22 mouse cellular contexts compared by ENCODE assay signal in the genomic region with DNA sequence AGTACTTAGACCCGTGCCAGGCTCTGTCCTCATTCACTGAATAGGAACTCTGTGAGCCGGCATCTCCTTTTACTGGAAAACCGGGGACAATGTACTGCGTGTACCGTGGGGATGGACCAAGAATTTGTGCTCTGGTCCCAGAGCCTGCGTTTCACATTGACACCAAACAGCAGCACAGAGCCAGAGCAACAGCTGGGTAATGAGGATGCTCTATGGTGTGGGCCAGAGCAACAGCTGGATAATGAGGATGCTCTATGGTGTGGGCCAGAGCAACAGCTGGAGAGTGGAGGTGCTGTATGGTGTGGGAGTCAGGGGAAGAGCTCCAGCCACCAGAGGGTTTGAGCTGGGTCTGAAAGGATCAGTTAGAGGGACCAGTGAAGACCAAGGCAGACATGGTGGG.
DNase-seq lines count a peak whose midpoint lies in the region; ATAC-seq lines count a peak whose summit lies in the region.
"Had no signal": no experiment of that assay in that cellular context is flagged by ENCODE, and none has a peak within 500 bp of the region (broad histone marks: within the 10 kb centered on the region; RNA-seq: fewer than 3 reads in every experiment).

No protein-coding gene starts in this region.

- WGBS in hindbrain, embryonic 16.5 days: 65% methylated on average over 6 of the region's 6 CpGs
- WGBS in hindbrain, embryonic 14.5 days: 84% methylated on average over 6 of the region's 6 CpGs
- WGBS in midbrain, embryonic 16.5 days: 91% methylated on average over 6 of the region's 6 CpGs
- WGBS in midbrain, embryonic 10.5 days: 91% methylated on average over 6 of the region's 6 CpGs
- 86% methylated on average over 6 of the region's 6 CpGs for WGBS in stomach, embryonic 14.5 days

- H3K27ac ChIP-seq in hindbrain, embryonic 16.5 days (ENCODE audit: low read depth, low read length): no peak overlapping the region
- H3K27ac ChIP-seq in hindbrain, embryonic 14.5 days: no peak overlapping the region
- H3K27ac ChIP-seq in midbrain, embryonic 16.5 days (ENCODE audit: low read length): no peak overlapping the region
- no peak overlapping the region for H3K27ac ChIP-seq in midbrain, embryonic 10.5 days (replicated peaks)
- H3K27ac ChIP-seq in stomach, embryonic 14.5 days (ENCODE audit: low read length): no peak overlapping the region
- H3K27ac ChIP-seq: gastrocnemius, adult 2 months; left cerebral cortex, adult 2 months; limb, embryonic 12.5 days; liver, embryonic 14.5 days; midbrain, embryonic 12.5 days had no signal

- intact Hi-C loops in heart, postnatal 25 days (cut with DNase I): no loop called here

- H3K27me3 ChIP-seq in hindbrain, embryonic 16.5 days (replicated peaks; ENCODE audit: control insufficient read depth, insufficient read depth, low read length): no peaks in the 10 kb centered on the region
- no peaks in the 10 kb centered on the region for H3K27me3 ChIP-seq in hindbrain, embryonic 14.5 days (ENCODE audit: control insufficient read depth, insufficient read depth, low read length)
- H3K27me3 ChIP-seq in midbrain, embryonic 16.5 days (ENCODE audit: control insufficient read depth, insufficient read depth, low read depth, low read length): no peaks in the 10 kb centered on the region
- no peaks in the 10 kb centered on the region for H3K27me3 ChIP-seq in midbrain, embryonic 10.5 days (ENCODE audit: low read depth, poor library complexity, severe bottlenecking)
- no peaks in the 10 kb centered on the region for H3K27me3 ChIP-seq in stomach, embryonic 14.5 days (ENCODE audit: control insufficient read depth, insufficient read depth, low read length)
- H3K27me3 ChIP-seq: limb, embryonic 12.5 days had no signal

- no peak overlapping the region for H3K4me2 ChIP-seq in hindbrain, embryonic 16.5 days (ENCODE audit: low read length)
- H3K4me2 ChIP-seq in hindbrain, embryonic 14.5 days (replicated peaks): no peak overlapping the region
- no peak overlapping the region for H3K4me2 ChIP-seq in midbrain, embryonic 16.5 days (ENCODE audit: low read length)
- no peak overlapping the region for H3K4me2 ChIP-seq in stomach, embryonic 14.5 days (replicated peaks; ENCODE audit: low read depth, low read length)
- H3K4me2 ChIP-seq: limb, embryonic 12.5 days; midbrain, embryonic 12.5 days had no signal

- H3K9ac ChIP-seq in hindbrain, embryonic 16.5 days (ENCODE audit: low read depth, low read length): no peak overlapping the region
- H3K9ac ChIP-seq in hindbrain, embryonic 14.5 days: no peak overlapping the region
- H3K9ac ChIP-seq in midbrain, embryonic 16.5 days (ENCODE audit: low read depth, low read length): no peak overlapping the region
- H3K9ac ChIP-seq in stomach, embryonic 14.5 days (replicated peaks; ENCODE audit: low read depth, low read length): no peak overlapping the region
- H3K9ac ChIP-seq: limb, embryonic 12.5 days; liver, embryonic 14.5 days; midbrain, embryonic 12.5 days had no signal

- no peaks in the 10 kb centered on the region for H3K36me3 ChIP-seq in hindbrain, embryonic 16.5 days (ENCODE audit: control insufficient read depth, insufficient read depth, low read length)
- H3K36me3 ChIP-seq in hindbrain, embryonic 14.5 days (replicated peaks; ENCODE audit: control insufficient read depth, insufficient read depth): no peaks in the 10 kb centered on the region
- no peaks in the 10 kb centered on the region for H3K36me3 ChIP-seq in midbrain, embryonic 16.5 days (ENCODE audit: control insufficient read depth, insufficient read depth, low read length)
- H3K36me3 ChIP-seq in midbrain, embryonic 10.5 days: no peaks in the 10 kb centered on the region
- no peaks in the 10 kb centered on the region for H3K36me3 ChIP-seq in stomach, embryonic 14.5 days (ENCODE audit: control insufficient read depth, insufficient read depth, low read length)
- H3K36me3 ChIP-seq: G1E; limb, embryonic 12.5 days; midbrain, embryonic 12.5 days had no signal

- peak; percentile 18; the same call in 1 of the 2 replicates for ATAC-seq in hindbrain, embryonic 16.5 days
- ATAC-seq in hindbrain, embryonic 14.5 days (ENCODE audit: low FRiP score): no peak
- ATAC-seq in midbrain, embryonic 16.5 days: peak; percentile 39; the same call in 1 of the 2 replicates
- ATAC-seq in stomach, embryonic 14.5 days (ENCODE audit: insufficient number of reproducible peaks, insufficient read depth, low FRiP score, low read depth): peak; percentile 64; the same call in 1 of the 2 replicates
- no peak for ATAC-seq in activated CD4-positive, CD25-positive, alpha-beta regulatory T cell, adult 4 months
- ATAC-seq: forebrain, embryonic 14.5 days had no signal

- no peaks in the 10 kb centered on the region for H3K9me3 ChIP-seq in hindbrain, embryonic 16.5 days (ENCODE audit: control insufficient read depth, low read length)
- H3K9me3 ChIP-seq in hindbrain, embryonic 14.5 days (ENCODE audit: control insufficient read depth, low read length): no peaks in the 10 kb centered on the region
- no peaks in the 10 kb centered on the region for H3K9me3 ChIP-seq in midbrain, embryonic 16.5 days (replicated peaks; ENCODE audit: control insufficient read depth, low read length, poor library complexity, severe bottlenecking)
- 0 out of 2 replicates have a peak, but pooled peaks cover under 1% of the 10 kb centered on the region for H3K9me3 ChIP-seq in midbrain, embryonic 10.5 days (replicated peaks)
- no peaks in the 10 kb centered on the region for H3K9me3 ChIP-seq in stomach, embryonic 14.5 days (ENCODE audit: control insufficient read depth, low read depth, low read length)
- H3K9me3 ChIP-seq: G1E; limb, embryonic 12.5 days; midbrain, embryonic 12.5 days had no signal

- peaks cover 11% of the 10 kb centered on the region for H3K4me1 ChIP-seq in hindbrain, embryonic 16.5 days (ENCODE audit: control insufficient read depth, insufficient read depth, low read depth, low read length)
- H3K4me1 ChIP-seq in hindbrain, embryonic 14.5 days (replicated peaks; ENCODE audit: control insufficient read depth, insufficient read depth, low read length): 0 out of 2 replicates have a peak, but pooled peaks cover 3% of the 10 kb centered on the region
- H3K4me1 ChIP-seq in midbrain, embryonic 16.5 days (ENCODE audit: control insufficient read depth, insufficient read depth, low read length): no peaks in the 10 kb centered on the region; the same call in 1 of the 2 replicates
- H3K4me1 ChIP-seq in midbrain, embryonic 10.5 days: 0 out of 2 replicates have a peak, but pooled peaks cover 4% of the 10 kb centered on the region
- peaks cover 31% of the 10 kb centered on the region; the same call in 1 of the 2 replicates for H3K4me1 ChIP-seq in stomach, embryonic 14.5 days (ENCODE audit: control insufficient read depth, insufficient read depth, low read length)
- H3K4me1 ChIP-seq: limb, embryonic 12.5 days had no signal

- H3K4me3 ChIP-seq in hindbrain, embryonic 16.5 days (ENCODE audit: low read length): no peak overlapping the region
- no peak overlapping the region for H3K4me3 ChIP-seq in hindbrain, embryonic 14.5 days (replicated peaks; ENCODE audit: low read length)
- no peak overlapping the region for H3K4me3 ChIP-seq in midbrain, embryonic 16.5 days (ENCODE audit: low read depth, low read length)
- H3K4me3 ChIP-seq in midbrain, embryonic 10.5 days: no peak overlapping the region
- H3K4me3 ChIP-seq in stomach, embryonic 14.5 days (ENCODE audit: low read depth, low read length): no peak overlapping the region
- H3K4me3 ChIP-seq: gastrocnemius, adult 2 months; left cerebral cortex, adult 2 months; limb, embryonic 12.5 days; midbrain, embryonic 12.5 days had no signal

- DNase-seq in hindbrain, embryonic 14.5 days (ENCODE audit: low spot score): no peak
- DNase-seq in midbrain, embryonic 10.5 days (ENCODE audit: low spot score): no peak
- DNase-seq in heart, postnatal 25 days (ENCODE audit: low spot score): peak; percentile 50
- no peak for DNase-seq in adrenal gland, postnatal 14 days
- DNase-seq: adrenal gland, adult 8-10 months; cerebellum, adult 9-10 months; embryo, embryonic 11 days; gastrocnemius, adult 2 months; kidney, adult 18-20 months; kidney, postnatal 4 days; lung, postnatal 4 days; thymus, postnatal 25 days had no signal

Comparison
In these comparisons a context has a peak if more than half of its experiments do, and no peak if none do; other contexts are left out.
1. ATAC-seq: peak in hindbrain, embryonic 16.5 days (single experiment), midbrain, embryonic 16.5 days (single experiment) and stomach, embryonic 14.5 days (single experiment); none in hindbrain, embryonic 14.5 days (single experiment) and activated CD4-positive, CD25-positive, alpha-beta regulatory T cell, adult 4 months (single experiment).